Mouse (Mus musculus) layer of hippocampus, adult 2 months (tissue): Measurements from ENCODE around the gene Gm13539. TPM values are rescaled to one million over a fixed set of nuclear protein-coding genes. Genes with fewer than 3 reads are reported as not detected.
"Not testable (repeated sequence)": the region's sequence is repeated elsewhere in the genome, so short reads cannot be mapped to it uniquely, and the experiment has no call there.

ENCODE experiments used
- DNase-seq, 2 experiments: peaks; one replicate each; pipeline ENCODE4 v3.0.0; 2022; ENCODE audit warnings: low spot score in 2 of 2
- H3K27ac ChIP-seq: fragments of 200-600 bp; 2 replicates; pipeline ENCODE4 v1.8.1; 2022
- H3K4me3 ChIP-seq: fragments of 200-600 bp; 2 replicates; pipeline ENCODE4 v1.8.1; 2022; ENCODE audit warnings: mild to moderate bottlenecking
- CTCF ChIP-seq: fragments of 200-600 bp; conservative IDR thresholded peaks from 2 replicates; pipeline ENCODE4 v1.8.1; 2022; ENCODE audit warnings: antibody characterized with exemption, mild to moderate bottlenecking, moderate library complexity
- total RNA-seq, 2 experiments: library from RNA; stranded (reverse); gene quantifications; 2 replicates each; pipeline ENCODE4 v1.2.3; 2021

Gm13539 gene
- total RNA-seq, 2 experiments from 2014 or later: not detected

GRCm38 (mm10) chr2:25785573-25786322, 3.7 kb downstream of the Gm13539 start:
- H3K4me3 ChIP-seq: no peak overlapping the region
- H3K27ac ChIP-seq: no peak overlapping the region
- no peak for DNase-seq
- no peak for TF ChIP-seq CTCF

GRCm38 (mm10) chr2:25789092-25789491, 7.0 kb downstream of the Gm13539 start:
- no peak for DNase-seq
- no peak overlapping the region for H3K4me3 ChIP-seq
- no peak overlapping the region for H3K27ac ChIP-seq
- no peak for TF ChIP-seq CTCF

DNA sequence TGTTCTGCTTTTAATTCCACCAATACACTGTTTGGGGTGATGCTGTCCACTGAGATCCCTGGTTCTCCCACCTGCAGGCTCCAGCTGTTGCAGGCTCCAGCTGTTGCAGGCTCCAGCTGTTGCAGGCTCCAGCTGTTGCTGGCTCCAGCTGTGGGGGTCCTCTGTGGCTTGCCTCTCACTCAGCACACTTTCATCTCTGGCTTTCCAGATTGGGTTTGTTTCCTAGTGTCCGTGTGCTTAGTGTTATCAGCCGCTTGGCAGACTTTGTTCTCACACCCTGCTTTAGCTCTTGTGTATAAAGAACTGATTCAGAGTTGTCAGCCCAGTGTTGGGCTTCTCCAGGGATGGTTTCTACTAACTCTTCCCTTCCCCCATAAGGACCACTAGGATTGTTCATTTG, 15.6 kb downstream of the Gm13539 start:
- DNase-seq: no peak

GRCm38 (mm10) chr2:25798065-25798464, 16.0 kb downstream of the Gm13539 start:
- no peak for DNase-seq
- peak overlapping the region; percentile 28; the same call in 1 of the 2 replicates for H3K27ac ChIP-seq
- no peak for TF ChIP-seq CTCF
- no peak overlapping the region for H3K4me3 ChIP-seq

More for the DNA sequence above, 15.6 kb downstream of the Gm13539 start:
- no peak for TF ChIP-seq CTCF
- Histone ChIP-seq H3K4me3 (no peak overlapping the region), H3K27ac (no peak overlapping the region)

GRCm38 (mm10) chr2:25811711-25812110, 29.7 kb downstream of the Gm13539 start:
- DNase-seq: no peak
- Histone ChIP-seq H3K27ac (no peak overlapping the region), H3K4me3 (no peak overlapping the region)
- TF ChIP-seq CTCF: no peak

DNA sequence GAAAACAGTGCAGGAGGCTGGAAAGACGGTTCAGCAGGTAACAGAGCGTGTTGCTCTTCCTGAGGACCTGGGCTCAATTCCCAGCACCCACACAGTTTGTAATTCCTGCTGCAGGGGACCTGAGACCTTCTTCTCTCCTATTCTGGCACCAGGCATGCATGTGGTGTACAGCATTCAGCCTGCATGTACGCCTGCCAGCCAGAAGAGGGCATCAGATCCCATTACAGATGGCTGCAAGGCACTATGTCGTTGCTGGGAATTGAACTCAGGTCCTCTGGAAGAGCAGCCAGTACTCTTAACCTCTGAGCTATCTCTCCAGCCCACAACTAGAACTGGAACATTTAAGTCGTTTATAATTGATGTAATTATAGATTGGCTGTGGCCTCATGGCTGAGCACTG, 31.3 kb downstream of the Gm13539 start:
- DNase-seq: no peak
- H3K4me3 ChIP-seq: no peak overlapping the region
- peak; percentile 18; the same call in 1 of the 2 replicates for TF ChIP-seq CTCF
- no peak overlapping the region for H3K27ac ChIP-seq

DNA sequence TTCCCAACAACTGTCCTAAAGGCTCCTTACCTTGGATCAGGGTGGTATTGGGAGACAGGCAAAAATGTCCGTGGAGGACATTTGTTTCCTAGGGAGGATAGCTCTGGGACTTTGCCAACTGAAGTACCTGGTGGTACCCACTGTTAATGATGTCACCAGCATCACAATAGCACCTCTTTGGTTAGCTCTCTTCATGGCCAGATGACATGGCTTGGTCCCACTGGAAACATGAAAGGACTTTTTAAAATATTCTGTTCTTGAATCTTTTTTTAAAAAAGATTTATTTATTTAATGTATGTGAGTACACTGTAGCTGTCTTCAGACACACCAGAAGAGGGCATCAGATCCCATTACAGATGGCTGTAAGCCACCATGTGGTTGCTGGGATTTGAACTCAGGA, 33.7 kb downstream of the Gm13539 start, which contains the start of gene Glt6d1:
TSS of gene Glt6d1 (minus strand) at position 101 of the 400 bp plus-strand sequence.
- H3K27ac ChIP-seq, DNase-seq, H3K4me3 ChIP-seq: not testable (repeated sequence)

DNA sequence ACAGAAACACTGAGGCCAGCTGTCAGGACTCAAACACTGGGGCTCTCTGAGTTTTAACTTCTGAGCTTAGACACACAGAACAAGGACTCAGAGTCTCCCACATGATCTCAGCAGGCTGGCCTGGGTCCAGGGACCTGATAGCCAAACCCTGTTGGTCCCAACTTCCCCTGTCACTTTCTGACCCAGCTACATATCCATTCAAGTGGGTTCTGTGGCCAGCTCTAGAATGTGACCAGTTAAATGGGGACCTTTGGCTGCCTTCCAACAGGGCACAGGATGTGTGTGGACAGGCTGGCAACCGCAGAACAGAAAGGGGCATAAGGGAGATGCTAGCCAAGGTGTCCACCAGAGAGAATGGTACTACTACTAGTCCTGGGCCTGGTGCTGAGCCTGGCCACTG, 40.7 kb downstream of the Gm13539 start, which contains the start of gene Lcn9:
TSS of gene Lcn9 (plus strand) at position 348 of the 400 bp plus-strand sequence.
- TF ChIP-seq CTCF: no peak
- Histone ChIP-seq H3K27ac (peak within 1 kb of the TSS; percentile 41; the same call in 1 of the 2 replicates), H3K4me3 (no peak within 1 kb of the TSS)
- peak in 1 of 2 experiments; percentile 20 for DNase-seq

DNA sequence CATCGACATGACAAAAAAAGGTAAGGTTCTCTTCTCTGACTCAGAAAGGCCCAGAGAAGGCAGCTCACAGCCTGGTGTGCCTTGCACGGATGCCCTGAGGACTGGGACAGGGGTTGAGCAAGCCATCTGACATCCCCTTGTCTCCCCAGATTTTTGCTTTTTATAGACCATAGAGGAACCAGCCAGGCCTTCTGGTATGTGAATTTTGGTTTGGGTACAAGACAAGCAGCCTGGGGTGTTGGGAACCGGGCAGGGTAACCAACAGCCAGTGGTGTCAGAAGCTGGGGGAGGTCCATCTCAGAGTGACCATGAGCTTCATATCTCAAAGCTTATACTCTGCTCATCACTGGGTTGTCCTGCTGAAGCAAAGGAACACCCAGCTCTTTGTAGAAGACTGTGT, 42.7 kb downstream of the Gm13539 start:
- TF ChIP-seq CTCF: no peak
- no peak overlapping the region for H3K27ac ChIP-seq
- no peak for DNase-seq
- no peak overlapping the region for H3K4me3 ChIP-seq

GRCm38 (mm10) chr2:25828344-25828947, 46.4 kb downstream of the Gm13539 start:
- TF ChIP-seq CTCF: peak; percentile 42
- Histone ChIP-seq H3K4me3 (no peak overlapping the region), H3K27ac (no peak overlapping the region)
- peak in 1 of 2 experiments; percentile 4 for DNase-seq

- Histone ChIP-seq H3K27ac (no peak overlapping the region), H3K4me3 (no peak overlapping the region)
- no peak for DNase-seq
- no peak for TF ChIP-seq CTCF
Observed at GRCm38 (mm10) chr2:25830786-25831185, 48.7 kb downstream of the Gm13539 start.

DNA sequence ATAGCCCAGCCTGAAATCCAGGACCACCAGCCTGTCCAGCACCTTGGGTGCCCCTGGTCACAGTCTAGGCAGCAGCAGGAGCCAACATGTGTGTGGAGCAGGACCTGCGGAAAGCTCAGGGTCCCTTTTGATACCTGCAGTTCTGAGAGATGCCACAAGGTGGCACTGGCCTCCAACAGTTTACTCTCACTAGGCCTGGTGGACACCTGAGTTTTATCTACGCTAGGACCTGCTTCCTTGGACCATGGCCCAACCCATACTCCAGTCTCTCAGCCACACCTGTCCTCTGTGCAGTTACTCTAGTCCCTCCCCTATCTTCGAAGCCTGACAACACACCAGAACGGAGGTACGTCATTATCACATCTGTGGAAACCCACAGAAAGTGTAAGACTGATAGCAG, 54.2 kb downstream of the Gm13539 start:
- peak; percentile 96 for TF ChIP-seq CTCF
- DNase-seq: peak; percentile 66 to 82
- Histone ChIP-seq H3K27ac (no peak overlapping the region), H3K4me3 (no peak overlapping the region)

Other genes with a start within 250 kb of the Gm13539 start
- 10 to 100 TPM; 10.9 to 12.0 TPM for gene Traf2, start 235.3 kb upstream of the Gm13539 start, total RNA-seq
- gene Edf1, start 224.4 kb upstream of the Gm13539 start, total RNA-seq: 100 to 1,000 TPM; 193 to 200 TPM
- gene Mamdc4, start 207.4 kb upstream of the Gm13539 start, total RNA-seq: 1 to 10 TPM; 2.8 to 3.5 TPM
- 10 to 100 TPM; 59.1 to 67.5 TPM for gene Phpt1, start 207.0 kb upstream of the Gm13539 start, total RNA-seq
- 100 to 1,000 TPM; 106 to 120 TPM for gene Ajm1, start 200.5 kb upstream of the Gm13539 start, total RNA-seq
- 100 to 1,000 TPM; 149 to 151 TPM for gene Rabl6, start 173.7 kb upstream of the Gm13539 start, total RNA-seq
- gene Ccdc183, start 164.6 kb upstream of the Gm13539 start, total RNA-seq: not detected
- 10 to 100 TPM; 14.1 to 15.4 TPM for gene Tmem141, start 160.3 kb upstream of the Gm13539 start, total RNA-seq
- gene Fcna, start 154.2 kb upstream of the Gm13539 start, total RNA-seq: under 1 TPM; 0.79 TPM
- not detected for gene Lcn8, start 129.1 kb upstream of the Gm13539 start, total RNA-seq
- not detected for gene Lcn5, start 124.3 kb upstream of the Gm13539 start, total RNA-seq
- not detected for gene Lcn6, start 105.5 kb upstream of the Gm13539 start, total RNA-seq
- not detected for gene Lcn10, start 99.5 kb upstream of the Gm13539 start, total RNA-seq
- gene Obp2a, start 82.2 kb upstream of the Gm13539 start, total RNA-seq: not detected
- gene Bmyc, start 75.5 kb upstream of the Gm13539 start, total RNA-seq: 10 to 100 TPM; 83.7 to 88.9 TPM
- gene Obp2b, start 45.2 kb upstream of the Gm13539 start, total RNA-seq: under 1 TPM in 1 of 2 experiments, not detected in 1; 0.86 TPM
- not detected for gene Lcn3, start 16.7 kb upstream of the Gm13539 start, total RNA-seq
- not detected for gene Lcn11, start 5.2 kb upstream of the Gm13539 start, total RNA-seq
- gene Glt6d1, start 33.6 kb downstream of the Gm13539 start, total RNA-seq: not detected
- not detected for gene Lcn9, start 40.9 kb downstream of the Gm13539 start, total RNA-seq
- gene Sohlh1, start 65.0 kb downstream of the Gm13539 start, total RNA-seq: not detected
- gene Kcnt1, start 81.5 kb downstream of the Gm13539 start, total RNA-seq: 10 to 100 TPM; 44.5 to 48.4 TPM
- 100 to 1,000 TPM; 142 to 148 TPM for gene Camsap1, start 201.0 kb downstream of the Gm13539 start, total RNA-seq
- 10 to 100 TPM; 52.1 to 53.0 TPM for gene Ubac1, start 239.5 kb downstream of the Gm13539 start, total RNA-seq